Mouse (Mus musculus) stomach, postnatal 0 days (tissue): Measurements from ENCODE around the gene Zbtb18. TPM values are rescaled to one million over a fixed set of nuclear protein-coding genes. Genes with fewer than 3 reads are reported as not detected.

ENCODE experiments used
- ATAC-seq: fragments of 200-750 bp; cut with Nextera tagmentation; 2 replicates; pipeline ENCODE4 v1.8.0; 2017; ENCODE audit not compliant: low FRiP score, low TSS enrichment
- DNase-seq: peaks from one replicate; pipeline ENCODE4 v3.0.0-alpha.2; 2016; ENCODE audit warnings: low spot score
- H3K27ac ChIP-seq: fragments of 300-500 bp; sonication (generic); replicated peaks from 2 replicates; pipeline ENCODE4 v1.5.1; 2014; ENCODE audit warnings: mild to moderate bottlenecking, control low read depth
- H3K27me3 ChIP-seq: fragments of 300-500 bp; sonication (generic); 2 replicates; pipeline ENCODE4 v1.6.1; 2014; ENCODE audit warnings: low read length; ENCODE audit not compliant: control insufficient read depth, insufficient read depth
- H3K36me3 ChIP-seq: fragments of 300-500 bp; sonication (generic); 2 replicates; pipeline ENCODE4 v1.6.1; 2014; ENCODE audit warnings: low read length, mixed read lengths; ENCODE audit not compliant: control insufficient read depth, insufficient read depth
- H3K4me1 ChIP-seq: fragments of 300-500 bp; sonication (generic); replicated peaks from 2 replicates; pipeline ENCODE4 v1.6.1; 2014; ENCODE audit warnings: antibody characterized with exemption; ENCODE audit not compliant: control insufficient read depth, insufficient read depth
- H3K4me2 ChIP-seq: fragments of 300-500 bp; sonication (generic); replicated peaks from 2 replicates; pipeline ENCODE4 v1.6.1; 2014; ENCODE audit warnings: low read depth, mild to moderate bottlenecking, control low read depth, moderate library complexity
- H3K4me3 ChIP-seq: fragments of 300-500 bp; sonication (generic); 2 replicates; pipeline ENCODE4 v1.5.1; 2014; ENCODE audit warnings: low read depth, low read length, control low read depth
- H3K9ac ChIP-seq: fragments of 300-500 bp; sonication (generic); 2 replicates; pipeline ENCODE4 v1.6.1; 2014; ENCODE audit warnings: mild to moderate bottlenecking, low read length, control low read depth, mixed read lengths
- H3K9me3 ChIP-seq: fragments of 300-500 bp; sonication (generic); 2 replicates; pipeline ENCODE4 v1.6.1; 2016; ENCODE audit warnings: low read length; ENCODE audit not compliant: control insufficient read depth
- CTCF ChIP-seq: IDR thresholded peaks from 2 replicates; pipeline ENCODE4 v1.5.1; 2016; ENCODE audit warnings: antibody characterized with exemption, low read depth, mild to moderate bottlenecking, moderate library complexity
- EP300 ChIP-seq: optimal IDR thresholded peaks from 2 replicates; pipeline ENCODE3; 2016; ENCODE audit warnings: antibody characterized with exemption
- WGBS: fragments of 180-500 bp; shearing (Covaris S2); extraction: QIAGEN DNeasy Blood & Tissue Kit; methylation state at CpG from one replicate; pipeline ENCODE4 v1.1.7; 2014; 5-methylcytosine and 5-hydroxymethylcytosine counted together
- polyA plus RNA-seq: library from polyadenylated mRNA; unstranded; fragments of >200 nt; fragmentation: Nextera tagmentation; extraction: Ambion mirVana; gene quantifications from 2 replicates; pipeline ENCODE4 v1.2.1, GENCODE M21; 2015

Gene Zbtb18
- polyA plus RNA-seq, 1 experiment from 2014 or later, result 1.4 TPM

DNA sequence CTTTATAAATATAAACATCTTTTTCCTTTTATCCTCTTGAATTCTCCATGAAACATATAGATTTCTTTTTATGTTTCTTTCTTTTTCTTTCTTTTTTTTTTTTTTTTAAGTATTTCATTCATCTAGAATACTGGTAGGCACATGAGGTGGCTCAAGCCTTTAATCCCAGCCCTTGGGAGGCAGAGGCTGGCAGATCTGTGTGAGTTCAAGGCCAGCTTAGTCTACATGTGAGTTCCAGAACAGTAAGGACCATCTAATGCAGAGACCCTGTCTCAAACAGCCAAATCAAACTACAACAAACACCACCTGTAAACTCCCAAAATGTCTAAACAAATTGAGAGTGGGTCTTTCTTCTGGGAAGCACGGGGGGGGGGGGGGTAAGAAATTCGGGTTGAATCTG lies 1.7 kb upstream of the Zbtb18 start:
- no peak overlapping the region for H3K27ac ChIP-seq
- no peaks in the 10 kb centered on the region for H3K4me1 ChIP-seq
- no peak overlapping the region for H3K4me3 ChIP-seq
- no peak for TF ChIP-seq EP300
- TF ChIP-seq CTCF, result no peak
- DNase-seq, result no peak
- 0% methylated on average over 2 of the region's 2 CpGs for WGBS
- H3K9ac ChIP-seq, result no peak overlapping the region
- no peaks in the 10 kb centered on the region for H3K36me3 ChIP-seq
- H3K27me3 ChIP-seq, result no peaks in the 10 kb centered on the region
- peak overlapping the region; percentile 79; the same call in 1 of the 2 replicates for H3K4me2 ChIP-seq
- H3K9me3 ChIP-seq, result no peaks in the 10 kb centered on the region
- ATAC-seq, result no peak

DNA sequence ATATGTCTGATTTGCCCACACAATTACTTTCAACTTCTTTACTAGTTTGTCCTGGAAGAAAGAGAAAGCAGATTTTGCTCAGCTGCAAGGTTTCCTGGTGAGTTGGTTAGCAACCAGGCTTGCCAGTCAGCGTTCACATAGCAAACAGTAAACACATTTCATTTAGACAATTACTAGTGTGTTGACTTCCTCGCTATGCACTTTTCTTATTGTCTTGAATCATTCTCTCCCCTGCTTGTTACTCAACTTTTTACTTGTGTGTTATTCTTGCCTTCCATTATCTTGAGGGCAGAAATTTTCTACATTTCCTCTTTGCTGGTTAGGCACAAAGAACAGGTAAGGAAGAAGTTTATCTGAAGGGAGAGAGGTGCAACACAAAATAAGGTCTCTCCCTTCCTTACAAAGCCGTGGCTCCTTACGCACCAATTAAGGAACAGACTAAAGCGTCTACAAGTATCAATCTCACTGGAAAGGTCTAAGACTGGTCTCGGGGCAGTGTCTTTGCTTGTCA lies 1.1 kb upstream of the Zbtb18 start:
- no peak for TF ChIP-seq EP300
- no peak for TF ChIP-seq CTCF
- Histone ChIP-seq H3K4me2 (peak overlapping the region; percentile 79), H3K4me3 (peak overlapping the region; percentile 79), H3K4me1 (no peaks in the 10 kb centered on the region), H3K36me3 (no peaks in the 10 kb centered on the region), H3K27ac (peak overlapping the region; percentile 97), H3K9me3 (no peaks in the 10 kb centered on the region), H3K9ac (peak overlapping the region; percentile 78), H3K27me3 (no peaks in the 10 kb centered on the region)
- WGBS, result 1% methylated on average over 6 of the region's 6 CpGs
- DNase-seq (no peak), ATAC-seq (no peak)

GRCm38 (mm10) chr1:177441492-177442195 lies 507 bp upstream of the Zbtb18 start:
- Histone ChIP-seq H3K9me3 (no peaks in the 10 kb centered on the region), H3K4me3 (peak overlapping the region; percentile 79), H3K36me3 (no peaks in the 10 kb centered on the region), H3K27me3 (no peaks in the 10 kb centered on the region), H3K4me1 (no peaks in the 10 kb centered on the region), H3K9ac (peak overlapping the region; percentile 78), H3K27ac (peak overlapping the region; percentile 97), H3K4me2 (peak overlapping the region; percentile 79)
- ATAC-seq (peak; percentile 99), DNase-seq (peak; percentile 98)
- under 1% methylated on average over 69 of the region's 87 CpGs for WGBS
- TF ChIP-seq EP300, result no peak
- peak; percentile 30 for TF ChIP-seq CTCF

DNA sequence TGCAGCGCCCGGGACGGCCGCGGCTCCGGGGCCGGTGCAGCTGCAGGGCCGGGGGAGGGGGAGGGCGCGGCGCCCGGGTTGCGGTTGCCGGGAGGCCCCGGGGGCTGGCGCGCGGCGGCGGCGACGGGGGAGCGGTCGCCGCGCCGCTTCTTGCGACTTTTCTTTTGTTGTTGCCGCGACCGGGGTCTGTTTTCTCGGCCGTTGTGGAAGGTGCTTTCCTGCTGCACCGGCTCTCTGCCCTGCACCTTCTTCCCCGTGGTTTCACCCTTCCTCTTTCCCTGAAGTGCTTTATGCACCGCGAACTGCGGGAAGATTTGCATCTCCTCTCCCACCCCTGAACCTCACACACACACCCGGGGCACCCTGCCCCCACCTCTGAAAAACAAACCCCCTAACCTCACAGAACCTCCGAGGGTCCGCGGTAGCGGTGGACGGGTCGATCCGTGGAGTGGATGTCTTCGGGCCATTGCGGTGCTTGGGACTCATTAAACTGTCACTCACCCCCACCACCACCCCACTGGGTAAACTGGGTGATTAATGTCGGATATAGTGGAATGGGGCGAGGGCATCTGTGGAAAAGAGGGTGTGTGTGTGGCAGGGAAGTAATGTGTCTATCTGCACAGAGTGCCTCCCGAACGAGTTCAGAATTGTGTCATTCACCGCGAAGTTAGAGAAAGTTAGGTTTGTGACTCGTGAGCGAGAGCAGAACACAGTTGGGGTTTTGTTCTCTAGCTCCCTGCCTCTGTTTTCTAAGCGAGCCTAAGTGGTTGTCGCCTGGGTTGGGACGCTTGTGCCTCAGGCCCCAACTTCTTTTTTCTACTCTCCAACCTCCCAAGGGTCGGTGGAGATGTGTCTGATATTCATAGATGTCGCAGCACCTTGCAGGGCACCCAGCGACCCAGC lies 921 bp downstream of the Zbtb18 start:
- Histone ChIP-seq H3K4me3 (peak overlapping the region; percentile 68), H3K27ac (peak overlapping the region; percentile 96), H3K27me3 (no peaks in the 10 kb centered on the region), H3K4me2 (peak overlapping the region; percentile 74), H3K36me3 (peaks cover 10% of the 10 kb centered on the region), H3K9ac (peak overlapping the region; percentile 91), H3K4me1 (no peaks in the 10 kb centered on the region), H3K9me3 (no peaks in the 10 kb centered on the region)
- ATAC-seq (no peak), DNase-seq (peak; percentile 48)
- 2% methylated on average over 44 of the region's 62 CpGs for WGBS
- TF ChIP-seq EP300, result no peak
- no peak for TF ChIP-seq CTCF

DNA sequence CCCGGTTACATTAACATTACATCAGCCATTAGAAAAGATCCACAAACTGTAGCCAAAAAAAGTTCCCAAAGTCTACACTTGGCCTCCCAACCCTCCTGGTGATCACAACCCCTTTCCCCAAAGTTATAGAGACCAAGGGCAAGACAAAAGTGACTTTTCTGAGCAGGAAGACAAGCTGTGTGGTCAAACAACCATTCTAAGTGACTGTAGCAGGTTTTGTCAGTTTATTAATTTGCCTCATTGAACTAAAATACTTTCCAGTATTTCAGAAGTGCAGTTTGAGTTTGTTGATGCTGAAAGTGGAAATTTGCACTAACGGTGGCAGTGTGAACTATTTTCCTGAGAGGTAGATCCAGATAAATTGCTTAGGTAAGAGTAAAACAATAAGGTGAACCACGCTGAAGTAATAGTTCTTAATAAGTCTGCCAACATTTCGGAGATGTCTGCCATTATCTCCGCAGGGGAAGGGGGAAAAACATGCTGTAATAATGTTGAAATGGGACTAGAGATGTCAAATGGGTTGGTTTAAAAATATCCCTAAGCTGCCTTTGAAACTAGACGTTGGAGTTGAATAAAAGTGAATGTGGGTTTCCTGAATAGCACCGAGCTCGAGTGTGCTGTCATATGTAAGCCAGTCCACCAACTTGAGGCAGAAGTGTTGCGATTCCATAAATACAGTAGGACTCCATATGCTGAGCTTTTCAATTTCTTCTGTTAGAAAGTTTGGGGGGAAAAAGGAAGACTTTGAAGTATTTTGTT lies 1.8 kb downstream of the Zbtb18 start:
- DNase-seq (no peak), ATAC-seq (no peak)
- WGBS, result 32% methylated on average over 9 of the region's 9 CpGs
- H3K4me2 ChIP-seq, result peak overlapping the region; percentile 74
- H3K9me3 ChIP-seq, result no peaks in the 10 kb centered on the region
- peak overlapping the region; percentile 68 for H3K4me3 ChIP-seq
- TF ChIP-seq CTCF (no peak), EP300 (no peak)
- peak overlapping the region; percentile 96; the same call in 1 of the 2 replicates for H3K27ac ChIP-seq
- no peaks in the 10 kb centered on the region for H3K27me3 ChIP-seq
- peak overlapping the region; percentile 91 for H3K9ac ChIP-seq
- H3K36me3 ChIP-seq, result peaks cover 11% of the 10 kb centered on the region
- H3K4me1 ChIP-seq, result no peaks in the 10 kb centered on the region
